Comparison of ENCODE assay signal across 16 mouse cellular contexts in genomic region chr2:30852771-30853313, GRCm38 (mm10). TPM values are rescaled to one million over a fixed set of nuclear protein-coding genes. Genes with fewer than 3 reads are reported as not detected.
DNase-seq lines count a peak whose midpoint lies in the region; ATAC-seq lines count a peak whose summit lies in the region.
"Had no signal": no experiment of that assay in that cellular context is flagged by ENCODE, and none has a peak within 500 bp of the region (broad histone marks: within the 10 kb centered on the region; RNA-seq: fewer than 3 reads in every experiment).

No protein-coding gene starts in this region.

- no peak for DNase-seq in heart, embryonic 10.5 days (ENCODE audit: low spot score)
- DNase-seq in heart, adult 18-20 months: no peak
- DNase-seq in kidney, postnatal 14 days: peak; percentile 20
- peak; percentile 62 for DNase-seq in lung, postnatal 10 days
- DNase-seq in thymus, postnatal 4 days: no peak
- DNase-seq in B cell, adult 2 months: no peak
- DNase-seq: adrenal gland, adult 2 months; liver, embryonic 13.5 days; right cerebral cortex, postnatal 25 days had no signal

- peak overlapping the region; percentile 69 for H3K27ac ChIP-seq in heart, embryonic 10.5 days
- no peak overlapping the region for H3K27ac ChIP-seq in kidney, embryonic 16.5 days (ENCODE audit: low read length)
- peak overlapping the region; percentile 91 for H3K27ac ChIP-seq in embryonic facial prominence, embryonic 13.5 days
- H3K27ac ChIP-seq: liver, embryonic 13.5 days; midbrain, embryonic 12.5 days had no signal

- no peak overlapping the region for H3K4me3 ChIP-seq in heart, embryonic 10.5 days
- H3K4me3 ChIP-seq in kidney, embryonic 16.5 days (ENCODE audit: low read length): no peak overlapping the region
- H3K4me3 ChIP-seq in embryonic facial prominence, embryonic 13.5 days: peak overlapping the region; percentile 9; the same call in 1 of the 2 replicates
- H3K4me3 ChIP-seq: liver, embryonic 13.5 days; midbrain, embryonic 12.5 days had no signal

- no peak overlapping the region for H3K9ac ChIP-seq in kidney, embryonic 16.5 days (replicated peaks; ENCODE audit: low read length)
- peak overlapping the region; percentile 47 for H3K9ac ChIP-seq in embryonic facial prominence, embryonic 13.5 days
- H3K9ac ChIP-seq: liver, embryonic 13.5 days; midbrain, embryonic 12.5 days had no signal

- H3K4me2 ChIP-seq in kidney, embryonic 16.5 days (replicated peaks; ENCODE audit: low read depth, low read length): no peak overlapping the region
- peak overlapping the region; percentile 42 for H3K4me2 ChIP-seq in embryonic facial prominence, embryonic 13.5 days
- H3K4me2 ChIP-seq: liver, embryonic 13.5 days; midbrain, embryonic 12.5 days had no signal

- WGBS in heart, embryonic 10.5 days: 33% methylated on average over 20 of the region's 20 CpGs
- WGBS in kidney, embryonic 16.5 days: 19% methylated on average over 20 of the region's 20 CpGs
- 6% methylated on average over 20 of the region's 20 CpGs for WGBS in embryonic facial prominence, embryonic 13.5 days

- H3K36me3 ChIP-seq in heart, embryonic 10.5 days: peaks cover 11% of the 10 kb centered on the region; the same call in 1 of the 2 replicates
- no peaks in the 10 kb centered on the region for H3K36me3 ChIP-seq in kidney, embryonic 16.5 days (ENCODE audit: insufficient read depth, low read length)
- H3K36me3 ChIP-seq in embryonic facial prominence, embryonic 13.5 days: no peaks in the 10 kb centered on the region
- H3K36me3 ChIP-seq: liver, embryonic 13.5 days; midbrain, embryonic 12.5 days had no signal

- H3K4me1 ChIP-seq in heart, embryonic 10.5 days: peaks cover 81% of the 10 kb centered on the region
- H3K4me1 ChIP-seq in kidney, embryonic 16.5 days (ENCODE audit: insufficient read depth, low read length): peaks cover 18% of the 10 kb centered on the region
- peaks cover 95% of the 10 kb centered on the region for H3K4me1 ChIP-seq in embryonic facial prominence, embryonic 13.5 days
- H3K4me1 ChIP-seq: liver, embryonic 13.5 days had no signal

- H3K27me3 ChIP-seq in heart, embryonic 10.5 days (ENCODE audit: insufficient read depth, poor library complexity, severe bottlenecking): no peaks in the 10 kb centered on the region
- H3K27me3 ChIP-seq in kidney, embryonic 16.5 days (ENCODE audit: insufficient read depth, low read length): no peaks in the 10 kb centered on the region
- no peaks in the 10 kb centered on the region for H3K27me3 ChIP-seq in embryonic facial prominence, embryonic 13.5 days

- no peak for ATAC-seq in kidney, embryonic 16.5 days (ENCODE audit: low FRiP score, low TSS enrichment)
- 0 out of 2 replicates have a peak, but pooled peaks have one; percentile 22 for ATAC-seq in embryonic facial prominence, embryonic 13.5 days (ENCODE audit: insufficient number of reproducible peaks, insufficient read depth, low FRiP score, low TSS enrichment, low read depth)
- ATAC-seq: forebrain, embryonic 16.5 days; intestine, embryonic 16.5 days had no signal

- no peaks in the 10 kb centered on the region for H3K9me3 ChIP-seq in heart, embryonic 10.5 days
- no peaks in the 10 kb centered on the region for H3K9me3 ChIP-seq in kidney, embryonic 16.5 days (ENCODE audit: low read length)
- no peaks in the 10 kb centered on the region for H3K9me3 ChIP-seq in embryonic facial prominence, embryonic 13.5 days
- H3K9me3 ChIP-seq: liver, embryonic 13.5 days; midbrain, embryonic 12.5 days had no signal

RNA-seq across cellular contexts. Expression of gene Prrx2, which starts 18.1 kb away (rescaled TPM):
- polyA plus RNA-seq in heart, embryonic 10.5 days (2016; fragmentation: Nextera tagmentation; extraction: Ambion mirVana): 49.1 and 73.9 TPM in 2 replicates
- total RNA-seq in heart, adult 18-20 months (2021): 1 to 10 TPM in 1 of 2 experiments, under 1 TPM in 1; 0.92 to 1.5 TPM
- polyA plus RNA-seq in kidney, embryonic 16.5 days (2015; fragmentation: Nextera tagmentation; extraction: Ambion mirVana): 7.7 and 8.0 TPM in 2 replicates
- polyA plus RNA-seq in embryonic facial prominence, embryonic 13.5 days (2015; fragmentation: Nextera tagmentation; extraction: Ambion mirVana): 103 and 107 TPM in 2 replicates
- total RNA-seq: granulocyte monocyte progenitor cell, adult 5-6 weeks; neutrophil, adult 5-6 weeks had no signal

RNA-seq across cellular contexts. Expression of gene Asb6, which starts 22.7 kb away (rescaled TPM):
- polyA plus RNA-seq in heart, embryonic 10.5 days (2016; fragmentation: Nextera tagmentation; extraction: Ambion mirVana): 31.3 and 40.1 TPM in 2 replicates
- 1 to 10 TPM; 6.6 to 7.4 TPM for total RNA-seq in heart, adult 18-20 months (2021)
- 39.0 and 42.7 TPM in 2 replicates for polyA plus RNA-seq in kidney, embryonic 16.5 days (2015; fragmentation: Nextera tagmentation; extraction: Ambion mirVana)
- 39.5 and 47.3 TPM in 2 replicates for polyA plus RNA-seq in embryonic facial prominence, embryonic 13.5 days (2015; fragmentation: Nextera tagmentation; extraction: Ambion mirVana)

RNA-seq across cellular contexts. Expression of gene Ntmt1, which starts 45.2 kb away (rescaled TPM):
- polyA plus RNA-seq in heart, embryonic 10.5 days (2016; fragmentation: Nextera tagmentation; extraction: Ambion mirVana): 102 and 116 TPM in 2 replicates
- total RNA-seq in heart, adult 18-20 months (2021): 10 to 100 TPM; 22.6 to 29.2 TPM
- 92.9 and 94.9 TPM in 2 replicates for polyA plus RNA-seq in kidney, embryonic 16.5 days (2015; fragmentation: Nextera tagmentation; extraction: Ambion mirVana)
- 94.9 and 105 TPM in 2 replicates for polyA plus RNA-seq in embryonic facial prominence, embryonic 13.5 days (2015; fragmentation: Nextera tagmentation; extraction: Ambion mirVana)

RNA-seq across cellular contexts. Expression of gene 1700001O22Rik, which starts 49.4 kb away (rescaled TPM):
- 1.3 and 1.8 TPM in 2 replicates for polyA plus RNA-seq in heart, embryonic 10.5 days (2016; fragmentation: Nextera tagmentation; extraction: Ambion mirVana)
- under 1 TPM; 0.49 to 0.74 TPM for total RNA-seq in heart, adult 18-20 months (2021)
- polyA plus RNA-seq in kidney, embryonic 16.5 days (2015; fragmentation: Nextera tagmentation; extraction: Ambion mirVana): 5.1 and 5.2 TPM in 2 replicates
- 2.8 and 2.9 TPM in 2 replicates for polyA plus RNA-seq in embryonic facial prominence, embryonic 13.5 days (2015; fragmentation: Nextera tagmentation; extraction: Ambion mirVana)
- total RNA-seq: granulocyte monocyte progenitor cell, adult 5-6 weeks; neutrophil, adult 5-6 weeks had no signal

Comparison
In these comparisons a context has a peak if more than half of its experiments do, and no peak if none do; other contexts are left out.
1. DNase-seq: peak in kidney, postnatal 14 days (single experiment) and lung, postnatal 10 days (single experiment); none in heart, embryonic 10.5 days (single experiment), heart, adult 18-20 months (0 of 2), thymus, postnatal 4 days (single experiment) and B cell, adult 2 months (0 of 2).